Mouse (Mus musculus) embryonic facial prominence, embryonic 14.5 days (tissue): Measurements from ENCODE around the gene Gpr4. TPM values are rescaled to one million over a fixed set of nuclear protein-coding genes. Genes with fewer than 3 reads are reported as not detected.

Experiments used
- ATAC-seq: fragments of 200-750 bp; cut with Nextera tagmentation; 2 replicates; pipeline ENCODE4 v1.8.0; 2017; ENCODE audit warnings: low read depth, moderate number of reproducible peaks, moderate TSS enrichment
- DNase-seq: peaks from one replicate; pipeline ENCODE4 v3.0.0-alpha.2; 2015; ENCODE audit warnings: low spot score
- H3K27ac ChIP-seq: fragments of 300-500 bp; sonication (generic); replicated peaks from 2 replicates; pipeline ENCODE4 v1.5.1; 2014; ENCODE audit warnings: low read depth, mild to moderate bottlenecking, low read length, moderate library complexity
- H3K27me3 ChIP-seq: fragments of 300-500 bp; sonication (generic); replicated peaks from 2 replicates; pipeline ENCODE4 v1.6.1; 2014; ENCODE audit warnings: low read length; ENCODE audit not compliant: control insufficient read depth, insufficient read depth
- H3K36me3 ChIP-seq: fragments of 300-500 bp; sonication (generic); 2 replicates; pipeline ENCODE4 v1.6.1; 2014; ENCODE audit warnings: low read length, mixed read lengths; ENCODE audit not compliant: control insufficient read depth, insufficient read depth
- H3K4me1 ChIP-seq: fragments of 300-500 bp; sonication (generic); 2 replicates; pipeline ENCODE4 v1.6.1; 2014; ENCODE audit warnings: antibody characterized with exemption, low read length; ENCODE audit not compliant: control insufficient read depth, insufficient read depth
- H3K4me2 ChIP-seq: fragments of 300-500 bp; sonication (generic); 2 replicates; pipeline ENCODE4 v1.6.1; 2014; ENCODE audit warnings: low read depth, mild to moderate bottlenecking, low read length, moderate library complexity, mixed read lengths
- H3K4me3 ChIP-seq: fragments of 300-500 bp; sonication (generic); 2 replicates; pipeline ENCODE4 v1.5.1; 2014; ENCODE audit warnings: low read depth, mild to moderate bottlenecking, low read length
- H3K9ac ChIP-seq: fragments of 300-500 bp; sonication (generic); 2 replicates; pipeline ENCODE4 v1.6.1; 2014; ENCODE audit warnings: low read depth, mild to moderate bottlenecking, low read length, moderate library complexity, mixed read lengths
- H3K9me3 ChIP-seq: fragments of 300-500 bp; sonication (generic); 2 replicates; pipeline ENCODE4 v1.6.1; 2016; ENCODE audit warnings: low read length; ENCODE audit not compliant: control insufficient read depth
- WGBS: fragments of 180-500 bp; shearing (Covaris S2); extraction: QIAGEN DNeasy Blood & Tissue Kit; methylation state at CpG from one replicate; pipeline ENCODE4 v1.1.7; 2014; 5-methylcytosine and 5-hydroxymethylcytosine counted together
- polyA plus RNA-seq: library from polyadenylated mRNA; unstranded; fragments of >200 nt; fragmentation: Nextera tagmentation; extraction: Ambion mirVana; gene quantifications from 2 replicates; pipeline ENCODE4 v1.2.1, GENCODE M21; 2014

Gpr4 gene
- polyA plus RNA-seq, 1 experiment from 2014 or later = 1.7 TPM

DNA sequence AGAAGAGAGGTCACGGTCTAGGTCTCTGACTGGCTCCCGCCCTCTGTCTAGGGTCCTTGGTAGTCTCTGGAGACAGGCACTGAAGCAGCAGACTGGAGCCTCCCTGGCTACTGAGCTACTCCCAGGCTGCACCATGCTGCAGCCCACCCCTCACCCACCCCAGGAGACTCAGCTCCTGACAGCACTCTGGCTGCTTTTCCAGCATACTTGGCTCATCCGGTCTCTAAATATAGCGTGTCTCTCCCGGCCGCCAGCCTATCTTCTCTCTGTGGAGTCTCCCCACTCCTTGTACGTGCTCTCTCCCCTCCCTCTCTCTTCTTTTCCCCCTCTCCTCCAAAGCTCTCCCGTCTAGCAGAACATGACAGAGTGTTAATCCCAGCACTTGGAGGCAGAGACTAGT lies 42.2 kb upstream of the Gpr4 start:
- Histone ChIP-seq H3K9me3 (no peaks in the 10 kb centered on the region), H3K27me3 (peaks cover 6% of the 10 kb centered on the region), H3K4me3 (no peak overlapping the region), H3K4me2 (no peak overlapping the region), H3K36me3 (no peaks in the 10 kb centered on the region), H3K9ac (no peak overlapping the region), H3K4me1 (peaks cover 11% of the 10 kb centered on the region), H3K27ac (no peak overlapping the region)
- ATAC-seq (0 out of 2 replicates have a peak, but pooled peaks have one; percentile 28), DNase-seq (peak; percentile 76)
- 50% methylated on average over 8 of the region's 8 CpGs for WGBS

DNA sequence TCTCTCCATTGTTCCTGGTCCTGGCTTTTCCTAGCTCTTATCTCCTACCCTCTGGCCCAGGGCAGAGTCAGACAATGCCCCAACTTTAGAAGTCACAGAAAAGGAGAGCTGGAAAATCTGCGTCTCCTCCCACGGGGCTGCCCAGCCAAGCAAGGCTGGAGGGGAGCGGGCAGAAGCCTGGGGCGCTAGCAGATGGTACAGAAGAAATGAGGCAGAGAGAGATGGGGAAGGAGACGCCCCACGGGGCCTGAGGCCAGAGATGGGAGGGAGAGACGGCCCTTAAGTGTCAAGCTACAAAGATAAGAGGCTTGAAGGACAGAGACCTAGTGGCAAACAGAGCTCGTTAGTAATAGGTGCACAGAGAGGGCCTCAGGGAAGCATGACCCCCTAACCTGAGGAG lies 40.5 kb upstream of the Gpr4 start:
- WGBS = 44% methylated on average over 8 of the region's 8 CpGs
- Histone ChIP-seq H3K27me3 (peaks cover 21% of the 10 kb centered on the region), H3K9ac (no peak overlapping the region; the same call in 1 of the 2 replicates), H3K4me2 (no peak overlapping the region; the same call in 1 of the 2 replicates), H3K4me3 (no peak overlapping the region), H3K36me3 (no peaks in the 10 kb centered on the region), H3K27ac (peak overlapping the region; percentile 28), H3K4me1 (peaks cover 10% of the 10 kb centered on the region; the same call in 1 of the 2 replicates), H3K9me3 (no peaks in the 10 kb centered on the region)
- ATAC-seq = no peak
- DNase-seq = no peak

DNA sequence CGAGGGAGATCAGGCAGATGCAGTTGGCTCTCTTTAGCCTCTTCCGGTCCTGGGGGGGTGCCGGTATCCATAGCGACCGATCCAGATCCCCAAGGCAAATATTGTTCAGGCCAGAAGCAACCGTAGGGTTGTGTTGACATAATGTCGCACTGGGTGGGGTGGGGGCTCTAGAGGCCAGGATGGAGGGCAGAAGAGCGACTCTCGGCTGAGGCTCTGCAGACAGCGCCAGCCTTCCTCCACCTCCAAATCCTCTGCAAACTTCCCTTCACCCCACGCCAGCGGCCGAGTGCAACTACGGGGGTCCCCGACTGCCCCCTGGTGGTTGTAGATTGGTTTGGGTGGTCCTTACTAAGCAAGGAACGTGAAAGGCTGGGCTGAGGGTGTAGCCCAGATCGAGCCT lies 39.5 kb upstream of the Gpr4 start:
- Histone ChIP-seq H3K4me3 (peak overlapping the region; percentile 34), H3K4me1 (peaks cover 10% of the 10 kb centered on the region; the same call in 1 of the 2 replicates), H3K9me3 (no peaks in the 10 kb centered on the region), H3K27me3 (peaks cover 31% of the 10 kb centered on the region), H3K27ac (0 out of 2 replicates have a peak overlapping the region, but pooled peaks have one; percentile 24), H3K4me2 (peak overlapping the region; percentile 62), H3K9ac (peak overlapping the region; percentile 54), H3K36me3 (no peaks in the 10 kb centered on the region)
- DNase-seq = peak; percentile 92
- WGBS = 3% methylated on average over 16 of the region's 17 CpGs
- peak; percentile 60 for ATAC-seq

DNA sequence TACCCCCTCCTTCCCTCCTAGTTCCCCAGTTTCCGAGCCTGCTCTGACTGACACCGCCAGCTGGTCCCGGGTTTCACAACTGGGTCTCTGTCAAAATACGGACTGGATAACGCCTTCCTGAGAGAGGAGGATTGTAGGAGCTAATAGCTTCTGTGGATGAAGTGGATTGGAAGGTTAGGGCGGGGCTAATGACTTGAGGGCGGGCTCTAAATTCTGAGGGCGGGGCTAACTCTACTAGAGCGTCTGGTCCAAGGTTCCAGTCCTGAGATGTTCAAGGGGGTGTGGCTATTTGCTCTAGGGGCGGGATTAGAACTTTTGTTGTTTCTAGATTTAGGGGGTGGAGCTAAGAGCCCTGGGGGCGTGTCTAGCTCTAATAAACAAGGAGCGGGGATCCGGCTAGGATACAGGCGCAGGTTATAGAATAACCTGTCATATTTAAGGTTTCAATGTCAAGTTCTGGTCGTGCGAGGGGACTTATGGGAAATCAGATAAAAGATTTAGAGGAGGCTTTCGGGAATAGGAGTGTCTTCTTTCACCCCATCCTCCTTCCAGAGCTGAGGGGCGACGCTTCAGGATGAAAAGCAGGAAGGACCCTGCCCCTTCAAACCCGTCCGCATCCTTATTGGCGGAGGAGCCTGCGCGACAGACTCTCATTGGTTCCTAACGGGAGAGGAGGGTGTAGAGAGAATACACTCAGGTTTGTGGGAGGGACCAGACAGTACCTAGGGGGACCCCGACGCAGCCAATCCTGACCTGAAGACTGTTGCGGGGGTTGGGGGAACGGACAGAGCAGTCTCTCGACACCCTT lies 36.4 kb upstream of the Gpr4 start, which contains the start of gene Eml2:
Eml2 (plus strand) TSS at position 714 of the 808 bp plus-strand sequence.
- H3K36me3 ChIP-seq = no peaks in the 10 kb centered on the region
- DNase-seq = peak; percentile 64
- H3K4me2 ChIP-seq = peak within 1 kb of the TSS; percentile 39
- no peak within 1 kb of the TSS for H3K27ac ChIP-seq
- H3K4me1 ChIP-seq = peaks cover 10% of the 10 kb centered on the region; the same call in 1 of the 2 replicates
- peak; percentile 80; the same call in 1 of the 2 replicates for ATAC-seq
- no peaks in the 10 kb centered on the region for H3K9me3 ChIP-seq
- H3K4me3 ChIP-seq = peak within 1 kb of the TSS; percentile 30
- peak within 1 kb of the TSS; percentile 26; the same call in 1 of the 2 replicates for H3K9ac ChIP-seq
- peaks cover 59% of the 10 kb centered on the region for H3K27me3 ChIP-seq
- 2% methylated on average over 25 of the region's 30 CpGs for WGBS

DNA sequence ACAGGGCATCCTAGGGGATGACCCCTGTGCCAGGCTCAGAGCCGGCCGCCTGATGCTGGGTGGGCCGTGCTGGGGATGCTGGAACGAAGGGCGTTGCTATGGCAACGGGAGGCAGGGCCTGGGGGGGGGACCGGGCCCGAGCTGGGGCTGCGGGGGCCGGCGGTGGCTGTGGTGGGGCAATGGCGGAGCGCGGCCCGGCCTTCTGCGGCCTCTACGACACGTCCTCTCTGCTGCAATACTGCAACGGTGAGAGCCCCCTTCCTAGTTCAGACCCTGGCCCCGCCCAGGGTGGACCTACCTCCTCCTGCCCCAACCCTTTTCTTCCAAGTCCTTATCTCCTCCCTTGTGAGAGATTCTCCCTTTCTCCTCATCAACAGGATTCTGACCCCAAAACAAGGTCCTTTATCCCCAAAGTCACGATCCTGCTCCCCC lies 35.8 kb upstream of the Gpr4 start:
- WGBS = 5% methylated on average over 18 of the region's 21 CpGs
- DNase-seq = no peak
- H3K9ac ChIP-seq = peak overlapping the region; percentile 26; the same call in 1 of the 2 replicates
- no peak for ATAC-seq
- no peaks in the 10 kb centered on the region for H3K36me3 ChIP-seq
- H3K9me3 ChIP-seq = no peaks in the 10 kb centered on the region
- H3K4me3 ChIP-seq = peak overlapping the region; percentile 30
- no peak overlapping the region for H3K27ac ChIP-seq
- H3K27me3 ChIP-seq = peaks cover 59% of the 10 kb centered on the region
- peaks cover 13% of the 10 kb centered on the region; the same call in 1 of the 2 replicates for H3K4me1 ChIP-seq
- peak overlapping the region; percentile 39 for H3K4me2 ChIP-seq

DNA sequence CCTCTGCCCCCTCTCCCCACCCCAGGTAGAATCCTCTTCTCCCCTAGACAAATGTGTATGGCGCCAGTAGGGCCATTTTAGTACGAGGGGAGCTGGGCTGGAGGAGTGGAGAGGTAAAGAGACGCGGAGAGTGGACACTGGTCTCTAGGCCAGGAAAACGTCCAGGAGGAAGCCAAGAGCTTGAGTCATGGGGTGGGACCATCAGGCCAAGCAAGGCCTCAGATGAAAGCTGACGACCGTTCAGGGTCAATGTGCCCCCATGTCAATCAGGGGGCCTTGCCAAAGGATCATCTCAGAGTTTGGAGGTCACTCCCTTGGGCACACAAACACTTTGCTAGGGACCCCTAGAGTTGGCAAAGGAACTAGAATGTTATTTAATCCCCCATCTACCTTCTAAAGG lies 35.1 kb upstream of the Gpr4 start:
- ATAC-seq = no peak
- no peak overlapping the region for H3K9ac ChIP-seq
- no peak overlapping the region for H3K4me3 ChIP-seq
- H3K27ac ChIP-seq = no peak overlapping the region
- H3K4me1 ChIP-seq = peaks cover 12% of the 10 kb centered on the region; the same call in 1 of the 2 replicates
- H3K36me3 ChIP-seq = no peaks in the 10 kb centered on the region
- H3K9me3 ChIP-seq = no peaks in the 10 kb centered on the region
- no peak for DNase-seq
- 70% methylated on average over 7 of the region's 7 CpGs for WGBS
- peaks cover 59% of the 10 kb centered on the region for H3K27me3 ChIP-seq
- no peak overlapping the region for H3K4me2 ChIP-seq

DNA sequence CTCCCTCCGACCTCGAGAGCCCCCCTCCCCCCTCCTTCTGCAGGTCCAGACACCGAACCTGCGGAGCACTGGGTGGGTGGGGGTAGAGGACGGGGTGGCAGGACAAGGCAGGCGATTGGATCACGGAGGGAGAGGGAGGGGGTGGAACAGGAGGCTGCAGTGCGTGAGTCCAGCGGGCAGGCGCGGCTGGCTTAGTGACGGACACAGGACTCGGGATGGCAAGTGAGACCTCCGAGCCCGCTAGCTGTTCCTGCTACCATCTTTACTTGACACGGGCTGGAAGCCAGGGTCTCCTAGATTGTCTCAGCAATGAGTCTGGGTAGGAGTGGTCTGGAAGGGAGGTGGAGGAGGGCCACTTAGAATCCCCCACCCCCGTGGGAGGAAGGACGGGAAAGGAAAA lies 34.3 kb upstream of the Gpr4 start:
- peak overlapping the region; percentile 26; the same call in 1 of the 2 replicates for H3K4me3 ChIP-seq
- no peaks in the 10 kb centered on the region for H3K9me3 ChIP-seq
- peak overlapping the region; percentile 18; the same call in 1 of the 2 replicates for H3K4me2 ChIP-seq
- H3K4me1 ChIP-seq = 0 out of 2 replicates have a peak, but pooled peaks cover 6% of the 10 kb centered on the region
- no peak overlapping the region for H3K27ac ChIP-seq
- H3K27me3 ChIP-seq = peaks cover 59% of the 10 kb centered on the region
- DNase-seq (no peak), ATAC-seq (no peak)
- no peak overlapping the region for H3K9ac ChIP-seq
- WGBS = 15% methylated on average over 17 of the region's 18 CpGs
- no peaks in the 10 kb centered on the region for H3K36me3 ChIP-seq

DNA sequence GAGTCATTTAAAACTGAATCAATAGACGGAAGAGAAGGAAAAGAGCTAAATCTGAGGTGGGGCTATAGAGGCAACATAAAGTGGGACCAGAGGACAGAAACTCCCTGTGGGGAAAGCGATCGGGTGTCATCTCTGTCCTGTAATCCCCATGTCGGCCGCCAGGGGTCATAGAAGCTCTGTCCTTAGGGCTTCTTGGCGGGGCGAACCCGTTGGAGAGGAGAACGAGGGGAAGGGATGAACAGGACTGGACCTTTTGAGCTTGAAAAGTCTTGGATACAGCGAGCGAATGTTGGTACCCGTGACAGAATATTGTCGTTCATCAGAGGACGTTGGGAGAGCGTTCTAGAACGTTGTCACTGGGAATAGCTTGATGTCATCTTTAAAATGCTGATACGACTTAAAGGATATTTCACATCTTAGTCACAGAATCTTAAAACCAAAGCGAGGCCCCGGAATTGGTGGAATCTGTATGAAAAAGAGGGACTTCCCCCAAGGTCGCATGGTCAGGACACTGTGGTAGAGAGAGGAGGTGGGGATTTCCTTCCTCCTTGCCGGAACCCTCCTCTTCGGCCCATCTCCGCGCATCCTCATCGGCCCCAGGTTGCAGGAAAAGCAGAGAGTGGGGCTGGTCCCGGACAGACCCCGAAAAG lies 33.8 kb upstream of the Gpr4 start:
- whole genome bisulfite sequencing = 5% methylated on average over 25 of the region's 27 CpGs
- peak overlapping the region; percentile 26 for H3K4me3 ChIP-seq
- H3K27me3 ChIP-seq = peaks cover 55% of the 10 kb centered on the region
- H3K9ac ChIP-seq = no peak overlapping the region
- peak overlapping the region; percentile 51 for H3K4me2 ChIP-seq
- no peak overlapping the region for H3K27ac ChIP-seq
- 0 out of 2 replicates have a peak, but pooled peaks cover 6% of the 10 kb centered on the region for H3K4me1 ChIP-seq
- peaks cover 2% of the 10 kb centered on the region; the same call in 1 of the 2 replicates for H3K36me3 ChIP-seq
- no peak for ATAC-seq
- DNase-seq = peak; percentile 53
- no peaks in the 10 kb centered on the region for H3K9me3 ChIP-seq
